Mouse (Mus musculus) heart, adult 2 months (tissue): ENCODE measurements around the gene Mthfsd. TPM values are rescaled to one million over a fixed set of nuclear protein-coding genes. Genes with fewer than 3 reads are reported as not detected.

Experiments used
- DNase-seq, 2 experiments: peaks; one replicate each; pipeline ENCODE4 v3.0.0; 2021
- H3K27ac ChIP-seq: fragments of 200-600 bp; 2 replicates; pipeline ENCODE4 v1.8.1; 2022
- H3K27me3 ChIP-seq: fragments of 200-500 bp; 2 replicates; pipeline ENCODE4 v1.6.1; 2012; ENCODE audit warnings: mild to moderate bottlenecking, low read length, inconsistent platforms, mixed read lengths; ENCODE audit not compliant: control insufficient read depth, insufficient read depth
- H3K36me3 ChIP-seq: fragments of 200-500 bp; 2 replicates; pipeline ENCODE4 v1.6.1; 2012; ENCODE audit warnings: low read length, inconsistent platforms; ENCODE audit not compliant: control insufficient read depth, insufficient read depth
- H3K4me1 ChIP-seq: fragments of 200-500 bp; 2 replicates; pipeline ENCODE4 v1.6.1; 2011; ENCODE audit warnings: low read length; ENCODE audit not compliant: control insufficient read depth, insufficient read depth
- H3K4me3 ChIP-seq: fragments of 200-600 bp; 2 replicates; pipeline ENCODE4 v1.8.1; 2022
- H3K79me2 ChIP-seq: fragments of 200-500 bp; replicated peaks from 2 replicates; pipeline ENCODE4 v1.6.1; 2012; ENCODE audit warnings: mild to moderate bottlenecking, inconsistent platforms, low read length, moderate library complexity, mixed read lengths; ENCODE audit not compliant: control insufficient read depth, insufficient read depth
- H3K9ac ChIP-seq: fragments of 200-500 bp; 2 replicates; pipeline ENCODE4 v1.6.1; 2012; ENCODE audit warnings: low read depth, mild to moderate bottlenecking, control low read depth, inconsistent platforms, low read length, mixed read lengths
- CTCF ChIP-seq: fragments of 200-600 bp; IDR thresholded peaks from 2 replicates; pipeline ENCODE4 v1.8.1; 2022; ENCODE audit warnings: antibody characterized with exemption, mild to moderate bottlenecking, moderate library complexity
- EP300 ChIP-seq: fragments of 200-500 bp; IDR thresholded peaks from 2 replicates; pipeline ENCODE4 v1.6.1; 2011; ENCODE audit warnings: low read depth, low read length, control low read depth; ENCODE audit not compliant: insufficient read depth
- POLR2A ChIP-seq: fragments of 200-500 bp; IDR thresholded peaks from 2 replicates; pipeline ENCODE4 v1.6.1; 2011; ENCODE audit warnings: mild to moderate bottlenecking, low read depth, low read length, control low read depth; ENCODE audit not compliant: insufficient read depth
- WGBS: fragments of 180-500 bp; shearing (Covaris S2); methylation state at CpG from one replicate; pipeline ENCODE4 v1.1.7; 2018; 5-methylcytosine and 5-hydroxymethylcytosine counted together
- intact Hi-C: fragments of 180-260 bp; cut with DNase I; formaldehyde crosslinking; loops from one replicate; pipeline ENCODE4 v1.15.1; 2025
- polyA plus RNA-seq: library from polyadenylated mRNA; depleted of rRNA; stranded (reverse); fragments of >200 nt; gene quantifications from 2 replicates; pipeline ENCODE4 v1.2.3, GENCODE M21; 2012
- total RNA-seq, 2 experiments: library from RNA; stranded (reverse); gene quantifications; 2 replicates each; pipeline ENCODE4 v1.2.3; 2021

Mthfsd gene
- total and polyA plus RNA-seq, 3 experiments = 12.8 to 26.4 (median 13.5) TPM

DNA sequence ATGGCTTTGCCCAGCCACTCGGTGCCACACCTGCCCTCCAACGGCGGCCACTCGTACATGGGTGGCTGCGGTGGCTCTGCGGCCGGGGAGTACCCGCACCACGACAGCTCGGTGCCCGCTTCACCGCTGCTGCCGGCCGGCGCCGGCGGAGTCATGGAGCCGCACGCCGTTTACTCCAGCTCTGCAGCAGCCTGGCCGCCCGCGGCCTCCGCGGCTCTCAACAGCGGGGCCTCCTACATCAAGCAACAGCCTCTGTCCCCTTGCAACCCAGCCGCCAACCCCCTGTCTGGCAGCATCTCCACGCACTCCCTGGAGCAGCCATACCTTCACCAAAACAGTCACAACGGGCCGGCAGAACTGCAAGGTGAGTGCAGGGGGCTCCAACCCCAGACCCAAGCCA, 23.2 kb downstream of the Mthfsd start:
- 34% methylated on average over 30 of the region's 30 CpGs for WGBS
- peaks cover 42% of the 10 kb centered on the region for H3K27me3 ChIP-seq
- intact Hi-C loops = no loop called here

DNA sequence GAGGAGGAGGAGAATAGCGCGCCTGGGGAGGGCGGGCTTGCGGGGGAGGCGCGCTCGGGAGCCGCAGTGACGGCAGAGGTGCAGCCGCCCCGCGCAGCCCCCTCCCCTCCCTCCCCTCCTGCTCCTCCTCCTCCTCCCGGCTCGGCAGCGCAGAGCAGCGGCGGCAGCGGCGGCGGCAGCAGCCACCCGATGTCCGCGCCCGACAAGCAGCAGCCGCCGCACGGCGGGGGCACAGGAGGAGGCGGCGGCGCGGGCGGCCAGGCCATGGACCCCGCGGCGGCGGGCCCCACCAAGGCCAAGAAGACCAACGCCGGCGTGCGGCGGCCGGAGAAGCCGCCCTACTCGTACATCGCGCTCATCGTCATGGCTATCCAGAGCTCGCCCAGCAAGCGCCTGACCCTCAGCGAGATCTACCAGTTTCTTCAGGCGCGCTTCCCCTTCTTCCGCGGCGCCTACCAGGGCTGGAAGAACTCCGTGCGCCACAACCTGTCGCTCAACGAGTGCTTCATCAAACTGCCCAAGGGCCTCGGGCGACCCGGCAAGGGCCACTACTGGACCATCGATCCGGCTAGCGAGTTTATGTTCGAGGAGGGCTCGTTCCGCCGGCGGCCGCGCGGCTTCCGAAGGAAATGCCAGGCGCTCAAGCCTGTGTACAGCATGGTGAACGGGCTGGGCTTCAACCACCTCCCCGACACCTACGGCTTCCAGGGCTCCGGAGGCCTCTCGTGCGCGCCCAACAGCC, 23.8 kb downstream of the Mthfsd start, which contains the start of gene Foxf1:
TSS of gene Foxf1 (plus strand) at position 177 of the 742 bp plus-strand sequence.
- peak within 1 kb of the TSS; percentile 48; the same call in 1 of the 2 replicates for H3K27ac ChIP-seq
- intact Hi-C loops = loop anchor here (5.0 kb wide), 1 partner anchor 62 kb away; no protein-coding TSS in a partner anchor
- H3K79me2 ChIP-seq = no peaks in the 10 kb centered on the region
- peaks cover 41% of the 10 kb centered on the region for H3K27me3 ChIP-seq
- 3% methylated on average over 67 of the region's 83 CpGs for WGBS
- H3K9ac ChIP-seq = peak within 1 kb of the TSS; percentile 77
- H3K4me1 ChIP-seq = no peaks in the 10 kb centered on the region
- H3K36me3 ChIP-seq = no peaks in the 10 kb centered on the region
- DNase-seq = peak; percentile 52 to 55
- peak within 1 kb of the TSS; percentile 77 for H3K4me3 ChIP-seq
- TF ChIP-seq POLR2A (no peak), CTCF (no peak), EP300 (no peak)

More for the DNA sequence above, 23.2 kb downstream of the Mthfsd start:
- H3K4me1 ChIP-seq = no peaks in the 10 kb centered on the region
- H3K36me3 ChIP-seq = no peaks in the 10 kb centered on the region
- DNase-seq = no peak
- TF ChIP-seq POLR2A = no peak
- no peak for TF ChIP-seq CTCF
- TF ChIP-seq EP300 = no peak
- no peak overlapping the region for H3K27ac ChIP-seq
- no peak overlapping the region for H3K4me3 ChIP-seq
- no peaks in the 10 kb centered on the region for H3K79me2 ChIP-seq
- H3K9ac ChIP-seq = no peak overlapping the region

DNA sequence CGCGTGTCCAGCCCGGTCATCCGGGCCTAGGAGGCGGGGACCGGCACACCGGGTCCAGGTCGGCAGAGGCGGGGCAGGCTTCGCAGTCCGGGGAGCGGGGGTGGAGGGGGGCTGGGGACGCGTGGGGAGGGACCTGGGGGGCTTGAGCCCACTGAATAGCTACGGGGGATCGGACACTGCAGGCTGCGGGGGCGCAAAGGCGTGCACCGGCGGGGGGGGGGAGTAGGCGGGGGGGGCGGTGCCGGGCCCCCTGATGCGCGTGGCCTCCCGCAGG, 24.3 kb downstream of the Mthfsd start:
- Histone ChIP-seq H3K9ac (peak overlapping the region; percentile 77), H3K4me1 (no peaks in the 10 kb centered on the region), H3K4me3 (peak overlapping the region; percentile 77), H3K27me3 (peaks cover 37% of the 10 kb centered on the region), H3K27ac (no peak overlapping the region; the same call in 1 of the 2 replicates), H3K36me3 (no peaks in the 10 kb centered on the region), H3K79me2 (no peaks in the 10 kb centered on the region)
- intact Hi-C loops = loop anchor here (5.0 kb wide), 1 partner anchor 62 kb away; no protein-coding TSS in a partner anchor
- TF ChIP-seq CTCF = no peak
- TF ChIP-seq POLR2A = no peak
- TF ChIP-seq EP300 = no peak
- DNase-seq = no peak
- WGBS = under 1% methylated on average over 14 of the region's 27 CpGs

DNA sequence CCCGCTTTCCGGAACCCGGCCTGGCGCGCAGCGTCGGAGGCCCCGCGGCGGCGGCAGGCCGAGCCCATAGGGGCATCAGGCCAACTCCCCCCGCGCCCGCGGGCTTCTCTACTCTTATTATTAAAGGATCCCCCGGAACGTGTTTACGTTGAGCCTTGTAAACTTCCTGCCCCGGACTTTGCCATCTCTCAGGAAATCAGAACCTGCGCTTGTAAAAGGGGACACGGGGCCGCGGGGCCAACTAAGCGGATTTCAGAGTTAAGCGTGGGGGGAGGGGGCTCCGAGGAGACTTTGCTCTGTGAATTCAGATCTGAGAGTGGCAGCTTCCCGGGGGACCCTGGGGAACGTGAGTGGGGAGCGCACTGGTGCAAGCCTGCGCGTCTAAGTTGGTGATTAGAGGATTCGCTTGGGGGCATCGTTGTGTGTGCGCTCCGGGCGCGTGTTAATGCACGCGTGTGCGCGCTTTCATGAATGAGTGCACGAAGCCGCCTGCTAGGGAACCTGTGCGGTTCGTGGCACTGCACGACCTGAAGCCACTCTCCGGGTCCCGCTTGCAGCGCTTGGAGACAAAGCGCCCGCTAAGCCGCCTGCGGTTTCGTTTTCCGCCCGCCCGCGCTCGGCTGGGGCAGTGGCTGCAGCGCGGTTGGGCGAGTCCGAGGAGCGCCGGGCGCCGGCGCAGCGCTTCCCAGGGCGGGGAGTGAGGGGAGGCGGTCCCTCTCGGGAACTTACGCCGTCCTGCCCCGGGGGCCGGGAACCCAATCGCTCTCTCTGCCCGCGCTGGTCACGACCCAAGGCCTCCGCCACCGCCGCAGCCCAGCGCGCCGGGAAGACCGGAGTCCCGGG, 24.9 kb downstream of the Mthfsd start:
- no peaks in the 10 kb centered on the region for H3K4me1 ChIP-seq
- intact Hi-C loops = loop anchor here (5.0 kb wide), 1 partner anchor 61 kb away; no protein-coding TSS in a partner anchor
- peak overlapping the region; percentile 77 for H3K4me3 ChIP-seq
- WGBS = under 1% methylated on average over 89 of the region's 89 CpGs
- H3K79me2 ChIP-seq = no peaks in the 10 kb centered on the region
- H3K27ac ChIP-seq = peak overlapping the region; percentile 48; the same call in 1 of the 2 replicates
- peak; percentile 84 to 85 for DNase-seq
- no peaks in the 10 kb centered on the region for H3K36me3 ChIP-seq
- peaks cover 39% of the 10 kb centered on the region for H3K27me3 ChIP-seq
- TF ChIP-seq EP300 (no peak), CTCF (no peak), POLR2A (no peak)
- H3K9ac ChIP-seq = peak overlapping the region; percentile 77

DNA sequence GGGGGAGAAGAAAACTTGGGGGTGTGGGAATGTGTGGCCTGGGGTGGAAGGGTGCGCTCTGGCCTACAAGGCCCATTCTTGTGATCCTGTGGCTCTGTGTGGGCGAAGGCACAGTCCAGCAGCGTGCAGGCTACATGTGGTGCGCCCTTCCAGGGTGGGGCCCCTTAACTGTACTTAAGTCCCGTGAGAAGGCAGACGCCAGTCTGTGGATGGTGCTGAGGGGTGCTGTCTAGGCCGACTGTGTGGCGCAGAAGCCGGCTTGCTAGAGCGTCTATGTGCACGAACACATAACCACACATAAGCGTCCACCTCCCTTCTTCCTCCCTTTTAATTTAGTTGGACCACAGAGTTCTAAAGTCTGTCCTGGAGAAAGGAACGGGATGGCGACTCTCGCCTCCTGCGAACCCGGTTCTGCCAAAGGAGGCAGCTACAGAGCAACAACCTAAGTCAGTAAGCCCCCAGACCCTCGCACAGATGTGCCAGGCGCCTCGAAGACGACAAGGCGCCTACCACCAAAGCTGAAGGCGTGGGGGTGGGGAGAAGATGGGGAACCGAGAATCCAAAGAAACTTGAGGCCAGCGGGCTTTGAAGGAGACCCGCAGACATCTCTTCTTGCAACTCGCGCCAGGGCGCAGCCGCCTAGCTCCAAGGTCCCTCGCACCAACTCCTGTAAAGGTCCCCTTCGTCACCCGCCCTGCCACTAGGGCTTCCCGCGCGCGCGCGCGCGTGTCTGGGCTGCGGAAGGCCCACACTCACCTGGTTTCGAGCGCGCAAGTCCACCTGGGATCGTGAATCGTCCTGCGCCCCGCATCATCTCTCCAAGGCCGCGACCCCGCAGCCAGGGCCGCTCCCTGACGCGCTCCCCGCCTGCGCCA, 25.7 kb downstream of the Mthfsd start:
- 7% methylated on average over 57 of the region's 57 CpGs for WGBS
- H3K27me3 ChIP-seq = peaks cover 42% of the 10 kb centered on the region
- intact Hi-C loops = loop anchor here (5.0 kb wide), 1 partner anchor 60 kb away; no protein-coding TSS in a partner anchor

More for the DNA sequence above, 25.7 kb downstream of the Mthfsd start:
- Histone ChIP-seq H3K36me3 (no peaks in the 10 kb centered on the region), H3K4me1 (no peaks in the 10 kb centered on the region), H3K79me2 (no peaks in the 10 kb centered on the region), H3K9ac (peak overlapping the region; percentile 34), H3K4me3 (peak overlapping the region; percentile 77), H3K27ac (no peak overlapping the region)
- no peak for TF ChIP-seq POLR2A
- no peak for TF ChIP-seq CTCF
- no peak for TF ChIP-seq EP300
- no peak for DNase-seq
